ENCODE assay signal across 15 mouse cellular contexts in the genomic region with DNA sequence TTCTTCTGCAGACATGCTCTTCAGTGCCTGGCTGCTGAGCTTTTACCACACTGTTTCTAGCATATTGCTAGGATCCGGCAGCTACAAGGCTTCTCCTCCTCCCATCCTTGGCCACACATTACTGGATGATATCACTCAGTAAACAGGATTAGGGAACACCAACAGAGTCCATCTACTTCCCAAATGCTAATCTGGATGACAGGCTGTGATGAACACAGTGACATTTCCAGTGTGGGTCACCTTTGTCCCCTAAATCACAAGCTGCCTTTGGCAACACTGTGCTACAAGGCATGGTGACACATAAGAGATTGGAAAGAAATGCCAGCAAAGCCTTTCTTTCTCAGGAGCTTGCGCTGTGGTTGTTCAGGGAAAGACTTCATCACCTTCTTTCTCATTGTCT.
"Had no signal": no experiment of that assay in that cellular context is flagged by ENCODE, and none has a peak within 500 bp of the region (broad histone marks: within the 10 kb centered on the region; RNA-seq: fewer than 3 reads in every experiment).

No protein-coding gene starts in this region.

- DNase-seq: kidney, adult 9 months; kidney, postnatal 4 days; lung, embryonic 14.5 days; lung, postnatal 10 days; right cerebral cortex, postnatal 14 days; thymus, adult 2 months; thymus, postnatal 25 days had no signal

- H3K4me2 ChIP-seq: limb, embryonic 15.5 days; liver, embryonic 12.5 days; lung, embryonic 14.5 days; midbrain, embryonic 12.5 days; stomach, embryonic 15.5 days had no signal

- H3K4me3 ChIP-seq: layer of hippocampus, adult 2 months; limb, embryonic 15.5 days; liver, embryonic 12.5 days; megakaryocyte, embryonic 14.5 days; midbrain, embryonic 12.5 days; stomach, embryonic 15.5 days had no signal

- H3K9ac ChIP-seq: limb, embryonic 15.5 days; liver, embryonic 12.5 days; lung, embryonic 14.5 days; midbrain, embryonic 12.5 days; stomach, embryonic 15.5 days had no signal

- H3K27ac ChIP-seq: kidney, postnatal 0 days; layer of hippocampus, adult 2 months; limb, embryonic 15.5 days; liver, embryonic 12.5 days; macrophage; midbrain, embryonic 12.5 days; stomach, embryonic 15.5 days had no signal

- H3K27me3 ChIP-seq: limb, embryonic 15.5 days; liver, embryonic 12.5 days; megakaryocyte, embryonic 14.5 days; midbrain, embryonic 12.5 days; stomach, embryonic 15.5 days had no signal

- H3K9me3 ChIP-seq: limb, embryonic 15.5 days; liver, embryonic 12.5 days; megakaryocyte, embryonic 14.5 days; midbrain, embryonic 12.5 days; stomach, embryonic 15.5 days had no signal

- H3K36me3 ChIP-seq: limb, embryonic 15.5 days; liver, embryonic 12.5 days; midbrain, embryonic 12.5 days; stomach, embryonic 15.5 days had no signal

- H3K4me1 ChIP-seq: limb, embryonic 15.5 days; liver, embryonic 12.5 days; megakaryocyte, embryonic 14.5 days; midbrain, embryonic 12.5 days; stomach, embryonic 15.5 days had no signal

- ATAC-seq: liver, embryonic 12.5 days had no signal
